Mouse (Mus musculus) intestine, postnatal 0 days (tissue): ENCODE results near the gene Rab3d. TPM values are rescaled to one million over a fixed set of nuclear protein-coding genes. Genes with fewer than 3 reads are reported as not detected.

Experiments
- ATAC-seq: fragments of 200-750 bp; cut with Nextera tagmentation; 2 replicates; pipeline ENCODE4 v1.8.0; 2017; ENCODE audit warnings: mild to moderate bottlenecking, moderate TSS enrichment, moderate library complexity
- H3K27ac ChIP-seq: fragments of 300-500 bp; sonication (generic); 2 replicates; pipeline ENCODE4 v1.5.1; 2014; ENCODE audit warnings: mild to moderate bottlenecking, low read depth, low read length, moderate library complexity
- H3K27me3 ChIP-seq: fragments of 300-500 bp; sonication (generic); replicated peaks from 2 replicates; pipeline ENCODE4 v1.6.1; 2014; ENCODE audit warnings: low read length, mixed read lengths; ENCODE audit not compliant: control insufficient read depth, insufficient read depth
- H3K36me3 ChIP-seq: fragments of 300-500 bp; sonication (generic); 2 replicates; pipeline ENCODE4 v1.6.1; 2014; ENCODE audit warnings: mild to moderate bottlenecking, moderate library complexity; ENCODE audit not compliant: control insufficient read depth, insufficient read depth
- H3K4me1 ChIP-seq: fragments of 300-500 bp; sonication (generic); replicated peaks from 2 replicates; pipeline ENCODE4 v1.6.1; 2014; ENCODE audit warnings: antibody characterized with exemption, low read length, mixed read lengths; ENCODE audit not compliant: control insufficient read depth, insufficient read depth
- H3K4me2 ChIP-seq: fragments of 300-500 bp; sonication (generic); replicated peaks from 2 replicates; pipeline ENCODE4 v1.6.1; 2014; ENCODE audit warnings: low read depth, mild to moderate bottlenecking, moderate library complexity
- H3K4me3 ChIP-seq: fragments of 300-500 bp; sonication (generic); 2 replicates; pipeline ENCODE4 v1.5.1; 2014; ENCODE audit warnings: low read depth, low read length
- H3K9ac ChIP-seq: fragments of 300-500 bp; sonication (generic); 2 replicates; pipeline ENCODE4 v1.6.1; 2014; ENCODE audit warnings: mild to moderate bottlenecking, low read depth, low read length
- H3K9me3 ChIP-seq: fragments of 300-500 bp; sonication (generic); 2 replicates; pipeline ENCODE4 v1.6.1; 2016; ENCODE audit warnings: mixed run types; ENCODE audit not compliant: control insufficient read depth
- CTCF ChIP-seq: sonication (generic); IDR thresholded peaks from 2 replicates; pipeline ENCODE4 v1.5.1; 2016; ENCODE audit warnings: low read depth, mild to moderate bottlenecking, control low read depth, antibody characterized with exemption, moderate library complexity
- WGBS: fragments of 180-500 bp; shearing (Covaris S2); extraction: QIAGEN DNeasy Blood & Tissue Kit; methylation state at CpG from one replicate; pipeline ENCODE4 v1.1.7; 2014; 5-methylcytosine and 5-hydroxymethylcytosine counted together
- polyA plus RNA-seq: library from polyadenylated mRNA; unstranded; fragments of >200 nt; fragmentation: Nextera tagmentation; extraction: Ambion mirVana; gene quantifications from 2 replicates; pipeline ENCODE4 v1.2.1, GENCODE M21; 2015

Gene Rab3d
- polyA plus RNA-seq, 1 experiment from 2014 or later = 19.9 TPM

DNA sequence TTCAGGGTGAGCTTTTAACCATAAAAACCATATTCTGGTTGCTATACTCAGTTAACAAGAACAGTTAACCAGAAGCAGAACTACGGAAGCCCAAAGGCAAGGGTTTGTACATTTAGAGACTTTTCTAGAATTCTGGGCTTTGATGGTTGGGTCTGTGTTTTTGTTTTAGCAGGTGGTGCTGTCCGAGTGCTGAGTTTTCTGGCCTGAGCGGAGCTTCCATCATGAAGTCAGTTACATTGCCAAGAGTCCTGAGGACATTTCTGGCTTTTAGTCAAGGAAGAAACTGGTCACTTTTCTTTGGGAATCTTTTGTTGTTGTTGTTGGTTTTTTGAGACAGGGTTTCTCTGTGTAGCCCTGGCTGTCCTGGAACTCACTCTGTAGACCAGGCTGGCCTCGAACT is 14.0 kb downstream of the Rab3d start:
- H3K9me3 ChIP-seq = no peaks in the 10 kb centered on the region
- 0 out of 2 replicates have a peak, but pooled peaks cover 4% of the 10 kb centered on the region for H3K4me1 ChIP-seq
- H3K9ac ChIP-seq = no peak overlapping the region
- H3K27me3 ChIP-seq = no peaks in the 10 kb centered on the region
- no peak for TF ChIP-seq CTCF
- no peak for ATAC-seq
- H3K4me2 ChIP-seq = no peak overlapping the region
- no peak overlapping the region for H3K4me3 ChIP-seq
- H3K27ac ChIP-seq = no peak overlapping the region
- 84% methylated on average over 4 of the region's 4 CpGs for WGBS
- H3K36me3 ChIP-seq = no peaks in the 10 kb centered on the region

DNA sequence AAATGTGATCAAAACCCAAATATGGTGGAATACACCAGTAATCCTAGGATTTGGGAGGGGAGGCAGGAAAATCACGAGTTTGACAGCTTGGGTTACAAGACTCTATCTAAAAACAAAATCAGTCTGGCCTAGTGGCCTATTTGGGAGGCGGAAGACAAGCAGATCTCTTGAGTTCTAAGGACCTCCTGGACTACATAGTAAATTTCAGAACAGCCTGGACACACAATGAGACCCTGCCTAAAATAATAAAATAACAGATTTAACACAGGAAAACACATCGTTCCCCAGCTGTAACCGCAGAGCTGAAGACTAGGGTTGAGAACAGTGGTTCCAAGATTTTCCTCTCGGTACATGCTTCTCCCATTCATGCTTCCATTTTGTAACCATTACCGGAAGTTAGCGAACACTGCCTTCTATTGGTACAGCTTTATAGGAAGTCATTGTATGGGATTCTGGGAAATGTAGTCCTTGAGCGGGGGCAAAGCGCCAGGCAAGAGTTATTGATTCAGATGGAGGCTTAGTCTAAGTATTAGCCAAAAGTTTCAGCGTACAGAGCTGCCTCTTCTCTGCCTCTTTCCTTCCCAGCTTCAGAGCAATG is 16.7 kb downstream of the Rab3d start:
- no peaks in the 10 kb centered on the region for H3K27me3 ChIP-seq
- peak; percentile 72 for ATAC-seq
- peak overlapping the region; percentile 62 for H3K4me2 ChIP-seq
- H3K36me3 ChIP-seq = no peaks in the 10 kb centered on the region
- peak overlapping the region; percentile 36 for H3K4me3 ChIP-seq
- H3K9ac ChIP-seq = no peak overlapping the region
- H3K9me3 ChIP-seq = no peaks in the 10 kb centered on the region
- 12% methylated on average over 10 of the region's 10 CpGs for WGBS
- no peak overlapping the region for H3K27ac ChIP-seq
- TF ChIP-seq CTCF = peak; percentile 52
- H3K4me1 ChIP-seq = 0 out of 2 replicates have a peak, but pooled peaks cover 4% of the 10 kb centered on the region

DNA sequence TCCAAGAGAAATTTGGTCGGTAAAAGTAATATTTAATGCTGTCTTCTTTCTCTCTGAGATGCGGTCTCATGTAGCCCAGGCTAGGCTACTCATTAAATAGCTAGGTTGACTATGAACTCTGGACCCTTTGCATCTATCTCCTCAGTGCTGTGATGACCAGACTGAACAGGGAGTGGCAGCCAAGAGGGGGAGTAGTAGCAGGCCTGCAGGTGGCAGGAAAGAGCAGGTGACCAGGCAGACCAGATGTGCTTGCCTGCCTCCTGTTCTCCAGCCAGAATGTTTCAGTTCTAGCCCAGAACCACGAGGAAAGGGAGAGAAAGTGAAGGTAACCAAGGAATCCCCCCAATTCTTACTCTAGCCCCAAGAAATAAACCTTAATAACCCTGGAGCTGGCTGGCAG is 28.8 kb downstream of the Rab3d start:
- no peak overlapping the region for H3K4me3 ChIP-seq
- no peak overlapping the region for H3K4me2 ChIP-seq
- no peaks in the 10 kb centered on the region for H3K4me1 ChIP-seq
- peak; percentile 43; the same call in 1 of the 2 replicates for ATAC-seq
- peak; percentile 68 for TF ChIP-seq CTCF
- H3K36me3 ChIP-seq = no peaks in the 10 kb centered on the region
- 58% methylated on average over 3 of the region's 3 CpGs for WGBS
- H3K27ac ChIP-seq = no peak overlapping the region
- H3K27me3 ChIP-seq = no peaks in the 10 kb centered on the region
- H3K9ac ChIP-seq = no peak overlapping the region
- no peaks in the 10 kb centered on the region for H3K9me3 ChIP-seq

DNA sequence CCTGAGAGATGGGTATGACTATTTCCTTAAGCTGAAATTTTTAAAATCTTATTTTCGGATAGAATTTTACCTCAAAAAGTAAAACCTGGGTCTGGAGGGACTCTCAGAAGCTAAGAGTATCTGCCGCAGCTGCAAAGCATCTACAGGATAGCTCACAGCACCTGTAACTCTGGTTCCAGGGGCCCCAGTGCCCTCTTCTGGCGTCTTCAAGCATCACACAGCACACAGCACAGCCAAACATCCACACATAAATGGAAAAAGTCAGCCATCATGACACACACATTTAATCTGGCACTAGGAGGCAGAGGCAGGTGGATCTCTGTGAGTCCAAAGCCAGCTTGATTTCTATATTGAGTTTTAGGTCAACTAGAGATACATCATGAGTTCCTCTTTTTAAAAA is 41.4 kb downstream of the Rab3d start:
- H3K4me2 ChIP-seq = no peak overlapping the region
- H3K27ac ChIP-seq = no peak overlapping the region
- WGBS = 58% methylated on average over 3 of the region's 3 CpGs
- no peaks in the 10 kb centered on the region for H3K9me3 ChIP-seq
- no peaks in the 10 kb centered on the region for H3K4me1 ChIP-seq
- no peak overlapping the region for H3K9ac ChIP-seq
- peak; percentile 29; the same call in 1 of the 2 replicates for TF ChIP-seq CTCF
- H3K27me3 ChIP-seq = no peaks in the 10 kb centered on the region; the same call in 1 of the 2 replicates
- ATAC-seq = no peak
- no peak overlapping the region for H3K4me3 ChIP-seq
- H3K36me3 ChIP-seq = no peaks in the 10 kb centered on the region

DNA sequence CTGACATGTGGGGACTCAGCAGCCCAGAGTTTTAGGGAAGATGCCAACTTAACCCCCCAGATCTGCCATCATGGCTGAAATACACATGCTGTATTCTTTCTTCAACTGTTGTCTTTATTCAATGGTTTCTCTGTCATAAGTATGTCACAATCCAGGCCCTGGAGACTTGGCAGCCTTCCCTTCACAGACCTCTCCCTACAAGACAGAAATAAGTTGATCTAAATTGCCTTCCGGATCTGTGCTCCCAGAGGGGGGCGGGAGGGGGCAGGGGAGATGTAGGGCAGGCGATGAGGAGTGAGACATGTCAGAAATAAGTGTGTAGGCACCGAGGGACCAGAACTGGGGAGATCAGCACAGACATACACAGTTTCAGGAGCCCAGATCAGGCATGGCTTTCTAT is 45.8 kb downstream of the Rab3d start:
- Histone ChIP-seq H3K4me1 (no peaks in the 10 kb centered on the region), H3K9me3 (no peaks in the 10 kb centered on the region), H3K27me3 (no peaks in the 10 kb centered on the region; the same call in 1 of the 2 replicates), H3K9ac (no peak overlapping the region), H3K4me2 (no peak overlapping the region), H3K36me3 (no peaks in the 10 kb centered on the region), H3K4me3 (no peak overlapping the region), H3K27ac (no peak overlapping the region)
- 69% methylated on average over 4 of the region's 4 CpGs for WGBS
- no peak for ATAC-seq
- no peak for TF ChIP-seq CTCF

DNA sequence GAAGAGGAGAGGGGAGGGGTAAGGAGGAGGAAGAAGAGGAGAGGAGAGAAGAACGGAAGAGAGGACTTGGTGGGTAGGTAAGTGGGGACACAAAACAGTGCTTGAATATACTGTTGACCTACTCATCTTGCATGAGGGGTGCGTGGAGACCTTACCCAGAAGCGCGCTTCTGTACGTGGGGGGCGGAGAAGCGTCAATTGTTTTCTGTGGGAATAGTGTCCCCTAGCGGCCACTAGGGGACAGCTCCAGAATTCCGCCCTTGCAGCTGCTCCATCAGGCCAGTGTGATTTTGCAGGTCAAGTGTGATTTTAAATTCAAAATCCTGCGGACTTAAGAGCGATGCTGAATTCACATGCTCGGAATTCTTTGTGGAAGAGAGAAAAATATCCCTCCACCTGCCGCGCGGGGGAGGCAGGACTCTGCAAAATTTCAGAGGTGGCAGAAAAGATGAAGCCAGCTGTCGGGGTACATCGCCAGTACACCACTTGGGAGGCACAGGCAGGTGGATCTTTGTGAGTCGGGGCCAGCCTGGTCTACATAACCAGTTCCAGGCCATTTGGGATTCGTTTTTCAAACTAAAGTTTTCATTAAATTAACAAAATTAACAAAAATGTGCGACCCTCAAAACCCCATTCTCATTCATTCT is 47.0 kb downstream of the Rab3d start:
- peak overlapping the region; percentile 43; the same call in 1 of the 2 replicates for H3K4me2 ChIP-seq
- ATAC-seq = no peak
- WGBS = 14% methylated on average over 20 of the region's 20 CpGs
- TF ChIP-seq CTCF = peak; percentile 91
- no peak overlapping the region for H3K4me3 ChIP-seq
- H3K9ac ChIP-seq = no peak overlapping the region
- H3K36me3 ChIP-seq = no peaks in the 10 kb centered on the region
- H3K27ac ChIP-seq = no peak overlapping the region
- H3K4me1 ChIP-seq = no peaks in the 10 kb centered on the region
- no peaks in the 10 kb centered on the region for H3K9me3 ChIP-seq
- no peaks in the 10 kb centered on the region; the same call in 1 of the 2 replicates for H3K27me3 ChIP-seq
